In genomic region chr10:84549920-84550293, GRCm38 (mm10) we compare ENCODE assay signal across 20 mouse cellular contexts. TPM values are rescaled to one million over a fixed set of nuclear protein-coding genes. Genes with fewer than 3 reads are reported as not detected.
DNase-seq lines count a peak whose midpoint lies in the region; ATAC-seq and TF ChIP-seq lines count a peak whose summit lies in the region.
"Had no signal": no experiment of that assay in that cellular context is flagged by ENCODE, and none has a peak within 500 bp of the region (broad histone marks: within the 10 kb centered on the region; RNA-seq: fewer than 3 reads in every experiment).

No protein-coding gene starts in this region.

- H3K9ac ChIP-seq in ES-E14 (ENCODE audit: insufficient read depth, low read depth, low read length, poor library complexity, severe bottlenecking): no peak overlapping the region
- no peak overlapping the region for H3K9ac ChIP-seq in liver, embryonic 13.5 days
- H3K9ac ChIP-seq: forebrain, embryonic 15.5 days; heart, embryonic 15.5 days; intestine, embryonic 15.5 days; kidney, embryonic 15.5 days; limb, embryonic 12.5 days; lung, embryonic 15.5 days; neural tube, embryonic 12.5 days had no signal

- TF ChIP-seq POLR2A in bone marrow, adult 2 months (IDR thresholded peaks at IDR 0.05; ENCODE audit: borderline replicate concordance, control insufficient read depth, low read depth, low read length): no peak

- no peak overlapping the region for H3K27ac ChIP-seq in ES-E14 (ENCODE audit: insufficient read depth, low read depth, low read length, poor library complexity, severe bottlenecking)
- H3K27ac ChIP-seq in bone marrow, adult 2 months (ENCODE audit: control insufficient read depth, insufficient read depth, low read depth, low read length, poor library complexity): peak overlapping the region; percentile 76
- H3K27ac ChIP-seq in liver, embryonic 13.5 days: no peak overlapping the region
- H3K27ac ChIP-seq: forebrain, embryonic 15.5 days; heart, embryonic 15.5 days; intestine, embryonic 15.5 days; kidney, embryonic 15.5 days; left cerebral cortex, adult 2 months; limb, embryonic 12.5 days; lung, embryonic 15.5 days; neural tube, embryonic 12.5 days had no signal

- no peaks in the 10 kb centered on the region for H3K9me3 ChIP-seq in ES-E14 (ENCODE audit: control insufficient read depth, insufficient read depth, low read depth, low read length)
- 0 out of 2 replicates have a peak, but pooled peaks cover 2% of the 10 kb centered on the region for H3K9me3 ChIP-seq in liver, embryonic 13.5 days (replicated peaks)
- H3K9me3 ChIP-seq: forebrain, embryonic 15.5 days; heart, embryonic 15.5 days; intestine, embryonic 15.5 days; kidney, embryonic 15.5 days; limb, embryonic 12.5 days; lung, embryonic 15.5 days had no signal

- in situ Hi-C loops in ES-E14 (cut with MboI; ENCODE audit: low sequenced_read_pairs in 2 of 2, unreplicated experiment in 2 of 2): no loop called here

- H3K4me3 ChIP-seq in ES-E14 (ENCODE audit: insufficient read depth in 1 of 2, low read depth in 1 of 2, low read length in 2 of 2, poor library complexity in 1 of 2, severe bottlenecking in 1 of 2): no peak overlapping the region
- H3K4me3 ChIP-seq in bone marrow, adult 2 months (replicated peaks; ENCODE audit: control insufficient read depth, low read depth, low read length): peak overlapping the region; percentile 52
- H3K4me3 ChIP-seq in liver, embryonic 13.5 days (replicated peaks): no peak overlapping the region
- H3K4me3 ChIP-seq: forebrain, embryonic 15.5 days; heart, embryonic 15.5 days; intestine, embryonic 15.5 days; kidney, embryonic 15.5 days; left cerebral cortex, adult 2 months; limb, embryonic 12.5 days; lung, embryonic 15.5 days; neural tube, embryonic 12.5 days had no signal

- TF ChIP-seq CTCF in bone marrow, adult 2 months (IDR thresholded peaks at IDR 0.05; ENCODE audit: control insufficient read depth, insufficient read depth, low read length): no peak

- peak; percentile 45 for ATAC-seq in liver, embryonic 13.5 days (ENCODE audit: low read depth)
- peak; percentile 85 for ATAC-seq in megakaryocyte progenitor cell, adult 5-6 weeks (replicated peaks; ENCODE audit: poor library complexity)
- ATAC-seq in activated CD4-positive, CD25-positive, alpha-beta regulatory T cell, adult 4 months: no peak
- ATAC-seq: CD4-positive, CD25-positive, alpha-beta regulatory T cell, adult 4 months; forebrain, embryonic 15.5 days; intestine, embryonic 15.5 days had no signal

- peaks cover 4 to 10% of the 10 kb centered on the region in 2 experiments; a peak in 2 of 4 replicates for H3K4me1 ChIP-seq in ES-E14 (ENCODE audit: control insufficient read depth in 2 of 2, insufficient read depth in 2 of 2, low read length in 2 of 2, poor library complexity in 1 of 2)
- peaks cover 2% of the 10 kb centered on the region; the same call in 1 of the 2 replicates for H3K4me1 ChIP-seq in bone marrow, adult 2 months (ENCODE audit: control insufficient read depth, insufficient read depth, low read length)
- peaks cover 9% of the 10 kb centered on the region; the same call in 1 of the 2 replicates for H3K4me1 ChIP-seq in liver, embryonic 13.5 days (replicated peaks)
- H3K4me1 ChIP-seq: forebrain, embryonic 15.5 days; heart, embryonic 15.5 days; limb, embryonic 12.5 days; neural tube, embryonic 12.5 days had no signal

- no peaks in the 10 kb centered on the region for H3K27me3 ChIP-seq in liver, embryonic 13.5 days
- H3K27me3 ChIP-seq: forebrain, embryonic 15.5 days; heart, embryonic 15.5 days; intestine, embryonic 15.5 days; kidney, embryonic 15.5 days; limb, embryonic 12.5 days; lung, embryonic 15.5 days; neural tube, embryonic 12.5 days had no signal

- H3K4me2 ChIP-seq in liver, embryonic 13.5 days: 0 out of 2 replicates have a peak overlapping the region, but pooled peaks have one; percentile 22
- H3K4me2 ChIP-seq: forebrain, embryonic 15.5 days; heart, embryonic 15.5 days; intestine, embryonic 15.5 days; kidney, embryonic 15.5 days; limb, embryonic 12.5 days; lung, embryonic 15.5 days; neural tube, embryonic 12.5 days had no signal

- WGBS in bone marrow, adult 2 months: 4% methylated on average over 10 of the region's 10 CpGs
- 27% methylated on average over 10 of the region's 10 CpGs for WGBS in liver, embryonic 13.5 days (ENCODE audit: insufficient replicate concordance)

- H3K36me3 ChIP-seq in ES-E14 (ENCODE audit: control insufficient read depth, insufficient read depth, low read length, poor library complexity, severe bottlenecking): peaks cover 10% of the 10 kb centered on the region
- no peaks in the 10 kb centered on the region for H3K36me3 ChIP-seq in liver, embryonic 13.5 days
- H3K36me3 ChIP-seq: forebrain, embryonic 15.5 days; heart, embryonic 15.5 days; intestine, embryonic 15.5 days; kidney, embryonic 15.5 days; limb, embryonic 12.5 days; lung, embryonic 15.5 days; neural tube, embryonic 12.5 days had no signal

- no peak for DNase-seq in ES-E14 (ENCODE audit: low read depth, low spot score)
- no peak for DNase-seq in liver, embryonic 13.5 days
- DNase-seq in heart, adult 8-10 months (ENCODE audit: low spot score): no peak
- DNase-seq in thymus, postnatal 14 days: no peak
- DNase-seq: adrenal gland, postnatal 36 days; cerebellum, postnatal 10 days; right cerebral cortex, postnatal 14 days; thymus, postnatal 36 days had no signal

TF ChIP-seq in ES-E14, 5 proteins besides CTCF, POLR2A, EP300 and RAD21:
- no peak for TF ChIP-seq MAFK (IDR thresholded peaks at IDR 0.05; ENCODE audit: insufficient read depth, low read depth, low read length)
- no peak for TF ChIP-seq ZC3H11A (IDR thresholded peaks at IDR 0.05; ENCODE audit: borderline replicate concordance, low read depth, low read length)
- no peak for TF ChIP-seq HCFC1 (IDR thresholded peaks at IDR 0.05; ENCODE audit: borderline replicate concordance, insufficient read depth, low read length)
- TF ChIP-seq CHD2 (IDR thresholded peaks at IDR 0.05; ENCODE audit: low read depth, low read length): no peak
- TF ChIP-seq ZNF384 (IDR thresholded peaks at IDR 0.05; ENCODE audit: low read depth, low read length): peak; percentile 51; the same call in 1 of the 2 replicates

RNA-seq across cellular contexts. Expression of gene Ckap4, which starts 16.0 kb away (rescaled TPM):
- total RNA-seq in ES-E14 (2012; rRNA removed): 86.8 and 120 TPM in 2 replicates
- 12.5 and 27.6 TPM in 2 replicates for polyA plus RNA-seq in bone marrow, adult 2 months (2011; ENCODE audit: insufficient read depth, insufficient read length, low replicate concordance, missing spikeins)
- 9.8 and 11.3 TPM in 2 replicates for polyA plus RNA-seq in liver, embryonic 13.5 days (2015; fragmentation: Nextera tagmentation; extraction: Ambion mirVana)
- 72.5 and 84.2 TPM in 2 replicates for total RNA-seq in megakaryocyte progenitor cell, adult 5-6 weeks (2015)
- 63.4 and 70.0 TPM in 2 replicates for total RNA-seq in megakaryocyte progenitor cell, adult 5-6 weeks (2017)
- under 1 TPM in 1 of 2 experiments, not detected in 1; 0.12 TPM for polyA plus RNA-seq in activated CD4-positive, CD25-positive, alpha-beta regulatory T cell, adult 4 months (2017; shearing (Covaris generic))
- 10 to 100 TPM; 18.2 to 26.3 (median 22.8) TPM for total RNA-seq in heart, adult 8-10 months (2022)

RNA-seq across cellular contexts. Expression of gene Tcp11l2, which starts 26.5 kb away (rescaled TPM):
- total RNA-seq in ES-E14 (2012; rRNA removed): 2.8 and 2.9 TPM in 2 replicates
- polyA plus RNA-seq in bone marrow, adult 2 months (2011; ENCODE audit: insufficient read depth, insufficient read length, low replicate concordance, missing spikeins): 35.7 and 37.2 TPM in 2 replicates
- polyA plus RNA-seq in liver, embryonic 13.5 days (2015; fragmentation: Nextera tagmentation; extraction: Ambion mirVana): 39.0 and 46.5 TPM in 2 replicates
- 12.4 and 14.6 TPM in 2 replicates for total RNA-seq in megakaryocyte progenitor cell, adult 5-6 weeks (2015)
- 7.0 and 10.1 TPM in 2 replicates for total RNA-seq in megakaryocyte progenitor cell, adult 5-6 weeks (2017)
- 100 to 1,000 TPM; 168 to 171 TPM for polyA plus RNA-seq in activated CD4-positive, CD25-positive, alpha-beta regulatory T cell, adult 4 months (2017; shearing (Covaris generic))
- 100 to 1,000 TPM in 3 of 4 experiments, 10 to 100 TPM in 1; 89.2 to 200 (median 123) TPM for total RNA-seq in heart, adult 8-10 months (2022)

Comparison
In these comparisons a context has a peak if more than half of its experiments do, and no peak if none do; other contexts are left out.
1. RNA of gene Tcp11l2, which starts 26.5 kb away (total RNA-seq): 89.2 to 200 TPM in heart, adult 8-10 months; 7.0 to 14.6 TPM in megakaryocyte progenitor cell, adult 5-6 weeks and 2.8 to 2.9 TPM in ES-E14; every median in the first group is over 4 times any median in the second.